Mouse (Mus musculus): ENCODE data around the gene Evl. TPM values are rescaled to one million over a fixed set of nuclear protein-coding genes. Genes with fewer than 3 reads are reported as not detected.
A peak's percentile ranks its signal among the peaks of the same experiment; 100 is the strongest.

Evl gene
- polyA plus RNA-seq, 1 experiment from 2014 or later: 50.7 TPM

GRCm38 (mm10) chr12:108551731-108552130 is 2.8 kb upstream of the Evl start:
- DNase-seq (ENCODE audit: low spot score): no peak
- Histone ChIP-seq H3K36me3 (no peaks in the 10 kb centered on the region), H3K9me3 (replicated peaks) (no peaks in the 10 kb centered on the region), H3K4me3 (no peak overlapping the region), H3K27ac (no peak overlapping the region), H3K27me3 (ENCODE audit: low read depth, poor library complexity, severe bottlenecking) (no peaks in the 10 kb centered on the region), H3K4me1 (peaks cover 33% of the 10 kb centered on the region)
- WGBS: 82% methylated on average over 7 of the region's 7 CpGs

- whole genome bisulfite sequencing: 40% methylated on average over 6 of the region's 6 CpGs
- no peak for DNase-seq (ENCODE audit: low spot score)
- Histone ChIP-seq H3K4me3 (no peak overlapping the region), H3K9me3 (replicated peaks) (no peaks in the 10 kb centered on the region), H3K36me3 (no peaks in the 10 kb centered on the region), H3K4me1 (peaks cover 38% of the 10 kb centered on the region), H3K27me3 (ENCODE audit: low read depth, poor library complexity, severe bottlenecking) (no peaks in the 10 kb centered on the region), H3K27ac (0 out of 2 replicates have a peak overlapping the region, but pooled peaks have one; percentile 25)
Measured at GRCm38 (mm10) chr12:108553079-108553478, 1.4 kb upstream of the Evl start.

GRCm38 (mm10) chr12:108554861-108555556 is 489 bp downstream of the Evl start:
- no peaks in the 10 kb centered on the region for H3K9me3 ChIP-seq (replicated peaks)
- peaks cover 45% of the 10 kb centered on the region for H3K4me1 ChIP-seq
- 2% methylated on average over 100 of the region's 100 CpGs for WGBS
- H3K27ac ChIP-seq: peak overlapping the region; percentile 98
- H3K4me3 ChIP-seq: peak overlapping the region; percentile 97
- no peaks in the 10 kb centered on the region for H3K36me3 ChIP-seq
- no peaks in the 10 kb centered on the region for H3K27me3 ChIP-seq (ENCODE audit: low read depth, poor library complexity, severe bottlenecking)
- no peak for DNase-seq (ENCODE audit: low spot score)

DNA sequence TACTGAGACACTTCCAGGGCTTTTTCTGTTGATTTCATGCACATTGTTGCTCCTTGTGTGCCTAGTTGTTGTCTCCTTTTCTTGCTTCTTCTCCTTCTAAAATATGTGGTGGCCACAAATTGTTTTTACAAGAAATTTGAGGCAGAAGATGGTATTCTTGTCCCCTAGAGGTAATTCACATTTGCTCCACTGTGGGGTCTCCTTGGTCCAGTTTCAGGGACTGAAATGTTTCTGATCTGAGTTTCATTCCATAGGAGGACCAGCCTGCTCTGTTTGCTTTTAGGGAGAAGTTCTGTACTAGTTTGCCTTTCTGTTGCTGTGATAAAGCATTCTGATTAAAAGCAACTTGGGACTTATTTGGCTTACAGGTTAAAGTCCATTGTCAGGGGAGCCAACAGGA is 3.7 kb downstream of the Evl start:
- Histone ChIP-seq H3K27ac (no peak overlapping the region), H3K9me3 (replicated peaks) (no peaks in the 10 kb centered on the region), H3K36me3 (peaks cover 11% of the 10 kb centered on the region), H3K27me3 (ENCODE audit: low read depth, poor library complexity, severe bottlenecking) (no peaks in the 10 kb centered on the region), H3K4me1 (peaks cover 41% of the 10 kb centered on the region), H3K4me3 (no peak overlapping the region)
- DNase-seq (ENCODE audit: low spot score): no peak

- Histone ChIP-seq H3K4me3 (no peak overlapping the region), H3K27me3 (ENCODE audit: low read depth, poor library complexity, severe bottlenecking) (no peaks in the 10 kb centered on the region), H3K27ac (no peak overlapping the region), H3K36me3 (peaks cover 28% of the 10 kb centered on the region), H3K9me3 (replicated peaks) (no peaks in the 10 kb centered on the region), H3K4me1 (peaks cover 8% of the 10 kb centered on the region; the same call in 1 of the 2 replicates)
- no peak for DNase-seq (ENCODE audit: low spot score)
- WGBS: 87% methylated on average over 3 of the region's 3 CpGs
Measured at GRCm38 (mm10) chr12:108563238-108563637, 8.7 kb downstream of the Evl start.

GRCm38 (mm10) chr12:108564910-108565506 is 10.5 kb downstream of the Evl start:
- DNase-seq (ENCODE audit: low spot score): no peak
- Histone ChIP-seq H3K9me3 (replicated peaks) (no peaks in the 10 kb centered on the region), H3K36me3 (peaks cover 28% of the 10 kb centered on the region), H3K4me3 (no peak overlapping the region), H3K27ac (no peak overlapping the region), H3K27me3 (ENCODE audit: low read depth, poor library complexity, severe bottlenecking) (no peaks in the 10 kb centered on the region), H3K4me1 (0 out of 2 replicates have a peak, but pooled peaks cover 2% of the 10 kb centered on the region)
- WGBS: 85% methylated on average over 12 of the region's 12 CpGs

DNA sequence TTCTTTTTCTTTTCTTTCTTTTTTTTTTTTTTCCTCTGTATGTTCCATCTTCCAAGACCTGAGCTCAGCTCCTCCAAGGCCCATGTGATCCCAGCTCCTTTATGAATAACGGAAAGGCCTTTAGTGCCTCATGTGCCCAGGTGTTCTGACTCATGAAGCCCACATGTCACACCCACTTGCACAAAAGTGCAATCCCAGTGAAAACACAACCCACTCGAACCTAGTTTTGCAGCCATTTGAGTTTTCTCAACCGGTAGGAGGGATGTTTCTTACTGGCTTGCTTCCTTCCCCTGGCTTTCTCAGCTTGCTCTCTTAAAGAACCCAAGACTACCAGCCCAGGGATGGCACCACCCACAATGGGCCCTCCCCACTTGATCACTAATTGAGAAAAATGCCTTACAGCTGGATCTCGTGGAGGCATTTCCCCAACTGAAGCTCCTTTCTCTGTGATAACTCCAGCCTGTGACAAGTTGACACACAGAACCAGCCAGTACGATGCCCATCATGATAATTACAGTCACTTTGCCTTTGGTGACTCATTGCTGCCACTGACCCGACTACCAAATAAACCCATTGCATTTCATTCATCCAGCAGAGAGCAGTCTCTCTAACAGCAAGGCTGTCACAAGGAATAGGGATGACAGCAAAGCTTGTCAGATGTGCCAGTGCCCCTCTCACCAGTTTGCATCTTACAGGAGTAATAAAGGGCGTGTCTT is 24.8 kb downstream of the Evl start:
- no peak overlapping the region for H3K27ac ChIP-seq
- DNase-seq (ENCODE audit: low spot score): no peak
- peaks cover 57% of the 10 kb centered on the region for H3K36me3 ChIP-seq
- H3K4me1 ChIP-seq: no peaks in the 10 kb centered on the region
- no peak overlapping the region for H3K4me3 ChIP-seq
- WGBS: 81% methylated on average over 7 of the region's 7 CpGs
- no peaks in the 10 kb centered on the region for H3K27me3 ChIP-seq (ENCODE audit: low read depth, poor library complexity, severe bottlenecking)
- no peaks in the 10 kb centered on the region for H3K9me3 ChIP-seq (replicated peaks)

- no peak for DNase-seq (ENCODE audit: low spot score)
- no peak overlapping the region for H3K27ac ChIP-seq
- no peak overlapping the region for H3K4me3 ChIP-seq
- peaks cover 46% of the 10 kb centered on the region for H3K36me3 ChIP-seq
- 100% methylated on average over 1 of the region's 1 CpGs for WGBS
- H3K9me3 ChIP-seq (replicated peaks): no peaks in the 10 kb centered on the region
- no peaks in the 10 kb centered on the region for H3K27me3 ChIP-seq (ENCODE audit: low read depth, poor library complexity, severe bottlenecking)
- no peaks in the 10 kb centered on the region for H3K4me1 ChIP-seq
Measured at GRCm38 (mm10) chr12:108583775-108584174, 29.3 kb downstream of the Evl start.

GRCm38 (mm10) chr12:108590131-108590530 is 35.6 kb downstream of the Evl start:
- Histone ChIP-seq H3K27ac (no peak overlapping the region), H3K27me3 (ENCODE audit: low read depth, poor library complexity, severe bottlenecking) (no peaks in the 10 kb centered on the region), H3K4me1 (no peaks in the 10 kb centered on the region), H3K36me3 (peaks cover 26% of the 10 kb centered on the region), H3K4me3 (no peak overlapping the region), H3K9me3 (replicated peaks) (no peaks in the 10 kb centered on the region)
- DNase-seq (ENCODE audit: low spot score): no peak
- WGBS: 90% methylated on average over 2 of the region's 2 CpGs

DNA sequence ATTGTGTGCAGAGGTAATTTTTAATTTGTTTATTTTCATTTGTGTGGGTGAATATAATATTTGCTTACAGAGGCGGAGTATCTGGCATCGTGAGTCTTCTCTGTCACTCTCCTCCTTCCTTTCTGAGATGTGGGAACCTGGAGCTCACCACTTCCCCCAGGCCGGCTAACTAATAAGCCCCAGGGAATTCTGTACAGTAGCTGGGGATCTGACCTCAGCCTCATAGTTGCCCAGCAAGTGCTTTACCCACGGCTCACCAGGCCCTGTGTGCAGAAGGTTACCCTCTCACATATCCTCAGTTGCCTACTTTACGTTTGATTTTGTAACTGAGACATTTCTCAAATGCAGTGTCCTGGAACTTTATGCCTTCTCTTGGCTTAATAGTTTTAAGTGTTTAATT is 37.1 kb downstream of the Evl start:
- Histone ChIP-seq H3K27ac (no peak overlapping the region), H3K36me3 (peaks cover 19% of the 10 kb centered on the region), H3K9me3 (replicated peaks) (no peaks in the 10 kb centered on the region), H3K4me3 (no peak overlapping the region), H3K4me1 (no peaks in the 10 kb centered on the region), H3K27me3 (ENCODE audit: low read depth, poor library complexity, severe bottlenecking) (no peaks in the 10 kb centered on the region)
- 79% methylated on average over 5 of the region's 5 CpGs for WGBS
- no peak for DNase-seq (ENCODE audit: low spot score)

DNA sequence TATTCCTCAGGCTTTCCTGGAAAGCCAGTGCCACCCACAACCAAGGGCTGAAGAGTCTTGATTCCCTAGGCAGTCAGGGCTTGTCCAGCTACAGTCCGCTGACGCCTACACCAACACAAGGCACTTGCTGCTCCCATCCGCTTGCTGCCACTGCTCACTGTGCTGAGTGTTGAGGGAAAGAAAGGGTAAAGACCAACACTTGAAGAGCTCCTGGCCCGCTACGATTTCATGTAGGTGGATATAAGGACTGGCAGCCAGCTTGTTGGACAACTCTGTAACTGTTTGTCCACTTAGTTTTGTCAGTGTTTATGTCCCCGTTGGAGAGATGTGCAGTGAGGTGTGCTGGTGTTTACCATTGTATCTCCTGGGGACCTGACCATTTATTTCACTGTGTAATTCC is 38.3 kb downstream of the Evl start:
- no peak for DNase-seq (ENCODE audit: low spot score)
- no peak overlapping the region for H3K27ac ChIP-seq
- H3K9me3 ChIP-seq (replicated peaks): no peaks in the 10 kb centered on the region
- no peaks in the 10 kb centered on the region for H3K27me3 ChIP-seq (ENCODE audit: low read depth, poor library complexity, severe bottlenecking)
- H3K4me3 ChIP-seq: no peak overlapping the region
- no peaks in the 10 kb centered on the region for H3K4me1 ChIP-seq
- 94% methylated on average over 6 of the region's 6 CpGs for WGBS
- peaks cover 14% of the 10 kb centered on the region for H3K36me3 ChIP-seq

DNA sequence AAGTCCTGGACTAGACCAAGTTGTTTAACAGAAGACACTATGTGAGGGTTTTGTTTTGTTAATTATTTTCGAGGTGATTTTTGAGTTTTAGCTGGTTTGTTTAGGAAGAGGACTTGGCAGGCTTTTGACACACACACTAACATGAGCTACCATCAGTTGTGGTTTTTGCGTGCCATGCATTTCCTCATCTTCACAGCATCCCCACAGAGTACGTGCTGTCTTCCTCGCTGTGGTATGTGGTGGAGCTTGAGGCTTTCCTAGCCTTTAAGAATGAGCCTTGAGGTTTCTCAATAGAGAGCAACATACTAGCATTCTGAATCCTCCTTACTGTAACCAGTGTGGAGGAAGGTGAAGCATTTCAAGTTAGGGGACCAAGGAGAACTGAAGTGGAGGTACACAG is 46.3 kb downstream of the Evl start:
- Histone ChIP-seq H3K4me1 (peaks cover 11% of the 10 kb centered on the region), H3K27me3 (ENCODE audit: low read depth, poor library complexity, severe bottlenecking) (no peaks in the 10 kb centered on the region), H3K4me3 (no peak overlapping the region), H3K36me3 (peaks cover 3% of the 10 kb centered on the region), H3K9me3 (replicated peaks) (no peaks in the 10 kb centered on the region), H3K27ac (no peak overlapping the region)
- WGBS: 96% methylated on average over 4 of the region's 4 CpGs
- DNase-seq (ENCODE audit: low spot score): no peak

DNA sequence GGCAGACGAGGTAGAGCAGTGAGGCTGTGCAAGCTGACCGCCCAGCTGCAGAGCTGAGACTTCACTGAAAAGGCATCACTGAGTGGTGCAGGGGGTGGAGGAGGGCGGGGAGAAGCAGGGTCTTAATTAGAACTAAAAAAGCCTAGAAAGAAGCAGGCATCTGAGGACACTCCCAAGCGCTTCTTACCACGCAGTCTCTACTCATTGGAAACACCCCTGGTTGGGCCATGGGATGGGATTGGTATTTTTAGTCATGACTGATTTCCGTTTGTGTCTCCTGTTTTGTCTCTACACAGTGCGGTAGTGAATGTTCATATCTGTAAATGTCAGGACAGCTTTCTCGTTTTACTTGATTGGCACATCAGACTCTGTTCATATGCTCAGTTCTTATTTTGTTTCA is 46.8 kb downstream of the Evl start:
- no peak overlapping the region for H3K27ac ChIP-seq

More for the DNA sequence above, 46.8 kb downstream of the Evl start:
- Histone ChIP-seq H3K4me3 (no peak overlapping the region), H3K4me1 (peaks cover 14% of the 10 kb centered on the region), H3K27me3 (ENCODE audit: low read depth, poor library complexity, severe bottlenecking) (no peaks in the 10 kb centered on the region), H3K36me3 (peaks cover 3% of the 10 kb centered on the region), H3K9me3 (replicated peaks) (no peaks in the 10 kb centered on the region)
- whole genome bisulfite sequencing: 83% methylated on average over 8 of the region's 8 CpGs
- no peak for DNase-seq (ENCODE audit: low spot score)
